Mouse (Mus musculus) erythroblast, embryonic 14.5 days (primary cell): ENCODE measurements around the gene Lama4.

ENCODE experiments used
- GATA1 ChIP-seq: IDR thresholded peaks from 2 replicates; pipeline ENCODE4 v1.6.1; 2012; ENCODE audit warnings: low read length, inconsistent platforms, mixed read lengths
- TAL1 ChIP-seq: IDR thresholded peaks from 3 replicates; pipeline ENCODE4 v1.6.1; 2012; ENCODE audit warnings: low read length, inconsistent platforms, mixed read lengths

GRCm38 (mm10) chr10:39157321-39157720, 192.0 kb downstream of the Lama4 start:
- TF ChIP-seq TAL1, result no peak
- TF ChIP-seq GATA1, result no peak
